ENCODE assay signal across 12 mouse cellular contexts in the genomic region with DNA sequence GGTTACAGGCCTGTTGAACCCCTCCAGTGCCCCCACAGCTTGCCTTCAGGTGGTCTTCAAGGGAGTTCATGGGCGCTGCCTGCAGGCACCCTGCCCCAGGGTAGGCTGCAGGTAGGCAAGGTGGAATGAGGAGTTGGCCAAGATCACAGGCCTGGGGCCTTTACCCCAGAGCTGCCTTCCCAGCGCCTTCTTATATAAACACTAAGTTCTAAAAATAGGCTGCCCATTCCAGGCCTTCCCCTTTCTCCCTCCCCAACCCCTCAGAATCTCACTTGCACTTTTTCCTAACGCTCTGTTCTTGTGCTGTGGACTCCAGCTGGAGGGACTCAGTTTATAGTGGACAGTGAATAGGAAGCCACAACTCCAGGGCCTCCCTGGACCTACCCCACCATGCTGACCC.
DNase-seq lines count a peak whose midpoint lies in the region; ATAC-seq and TF ChIP-seq lines count a peak whose summit lies in the region.
"Had no signal": no experiment of that assay in that cellular context is flagged by ENCODE, and none has a peak within 500 bp of the region (broad histone marks: within the 10 kb centered on the region; RNA-seq: fewer than 3 reads in every experiment).

No protein-coding gene starts in this region.

- H3K27me3 ChIP-seq in heart, embryonic 11.5 days (ENCODE audit: control insufficient read depth, insufficient read depth, low read length): no peaks in the 10 kb centered on the region
- no peaks in the 10 kb centered on the region for H3K27me3 ChIP-seq in kidney, embryonic 16.5 days (ENCODE audit: insufficient read depth, low read length)
- H3K27me3 ChIP-seq in neural tube, embryonic 15.5 days (replicated peaks): no peaks in the 10 kb centered on the region

- DNase-seq in gastrocnemius, adult 2 months: peak; percentile 45
- DNase-seq in gastrocnemius, postnatal 10 days: no peak
- DNase-seq in lung, postnatal 4 days: peak; percentile 35 to 58
- DNase-seq in right cerebral cortex, postnatal 14 days: no peak
- DNase-seq in right cerebral cortex, postnatal 25 days: no peak
- DNase-seq: gastrocnemius, postnatal 14 days; thymus, postnatal 36 days had no signal

- peak overlapping the region; percentile 22; the same call in 1 of the 2 replicates for H3K4me2 ChIP-seq in heart, embryonic 11.5 days
- H3K4me2 ChIP-seq in kidney, embryonic 16.5 days (replicated peaks; ENCODE audit: low read depth, low read length): no peak overlapping the region
- no peak overlapping the region for H3K4me2 ChIP-seq in neural tube, embryonic 15.5 days

- H3K9me3 ChIP-seq in heart, embryonic 11.5 days (replicated peaks; ENCODE audit: control insufficient read depth, low read length): no peaks in the 10 kb centered on the region
- H3K9me3 ChIP-seq in kidney, embryonic 16.5 days (ENCODE audit: low read length): no peaks in the 10 kb centered on the region
- H3K9me3 ChIP-seq in neural tube, embryonic 15.5 days (replicated peaks): no peaks in the 10 kb centered on the region
- H3K9me3 ChIP-seq: forebrain, embryonic 10.5 days; G1E had no signal

- ATAC-seq in heart, embryonic 11.5 days (replicated peaks; ENCODE audit: insufficient number of reproducible peaks, low FRiP score, low TSS enrichment): no peak
- ATAC-seq in kidney, embryonic 16.5 days (ENCODE audit: low FRiP score, low TSS enrichment): no peak
- ATAC-seq in neural tube, embryonic 15.5 days (ENCODE audit: low FRiP score): no peak

- H3K27ac ChIP-seq in gastrocnemius, adult 2 months: peak overlapping the region; percentile 93
- peak overlapping the region; percentile 74 for H3K27ac ChIP-seq in heart, embryonic 11.5 days (ENCODE audit: low read depth, low read length)
- peak overlapping the region; percentile 65; the same call in 1 of the 2 replicates for H3K27ac ChIP-seq in kidney, embryonic 16.5 days (ENCODE audit: low read length)
- H3K27ac ChIP-seq in neural tube, embryonic 15.5 days (replicated peaks): no peak overlapping the region
- H3K27ac ChIP-seq: forebrain, embryonic 10.5 days had no signal

- peak overlapping the region; percentile 53 for H3K4me3 ChIP-seq in gastrocnemius, adult 2 months
- H3K4me3 ChIP-seq in heart, embryonic 11.5 days (ENCODE audit: low read depth, low read length): no peak overlapping the region
- H3K4me3 ChIP-seq in kidney, embryonic 16.5 days (ENCODE audit: low read length): no peak overlapping the region
- no peak overlapping the region for H3K4me3 ChIP-seq in neural tube, embryonic 15.5 days (replicated peaks)
- H3K4me3 ChIP-seq: forebrain, embryonic 10.5 days had no signal

- intact Hi-C loops in gastrocnemius, adult 2 months (cut with DNase I): loop anchor here (5.0 kb wide), 2 partner anchors 98 to 113 kb away; no protein-coding TSS in a partner anchor

- H3K36me3 ChIP-seq in heart, embryonic 11.5 days (ENCODE audit: control insufficient read depth, insufficient read depth, low read length): no peaks in the 10 kb centered on the region
- no peaks in the 10 kb centered on the region for H3K36me3 ChIP-seq in kidney, embryonic 16.5 days (ENCODE audit: insufficient read depth, low read length)
- H3K36me3 ChIP-seq in neural tube, embryonic 15.5 days: no peaks in the 10 kb centered on the region
- H3K36me3 ChIP-seq: forebrain, embryonic 10.5 days; G1E had no signal

- TF ChIP-seq CTCF in gastrocnemius, adult 2 months (IDR thresholded peaks at IDR 0.05): no peak

- WGBS in heart, embryonic 11.5 days (ENCODE audit: insufficient replicate concordance): 30% methylated on average over 3 of the region's 3 CpGs
- WGBS in kidney, embryonic 16.5 days: 46% methylated on average over 3 of the region's 3 CpGs
- WGBS in neural tube, embryonic 15.5 days: 65% methylated on average over 3 of the region's 3 CpGs

- peak overlapping the region; percentile 52; the same call in 1 of the 2 replicates for H3K9ac ChIP-seq in heart, embryonic 11.5 days (ENCODE audit: low read depth, low read length)
- no peak overlapping the region for H3K9ac ChIP-seq in kidney, embryonic 16.5 days (replicated peaks; ENCODE audit: low read length)
- no peak overlapping the region for H3K9ac ChIP-seq in neural tube, embryonic 15.5 days (replicated peaks)

- peaks cover 29% of the 10 kb centered on the region for H3K4me1 ChIP-seq in heart, embryonic 11.5 days (ENCODE audit: control insufficient read depth, insufficient read depth, low read length)
- peaks cover 22% of the 10 kb centered on the region for H3K4me1 ChIP-seq in kidney, embryonic 16.5 days (ENCODE audit: insufficient read depth, low read length)
- no peaks in the 10 kb centered on the region for H3K4me1 ChIP-seq in neural tube, embryonic 15.5 days
- H3K4me1 ChIP-seq: forebrain, embryonic 10.5 days had no signal

Comparison
In these comparisons a context has a peak if more than half of its experiments do, and no peak if none do; other contexts are left out.
1. DNase-seq: peak in gastrocnemius, adult 2 months (single experiment) and lung, postnatal 4 days (2 of 2); none in gastrocnemius, postnatal 10 days (single experiment), right cerebral cortex, postnatal 14 days (single experiment) and right cerebral cortex, postnatal 25 days (single experiment).